Mouse (Mus musculus) liver, embryonic 15.5 days (tissue): ENCODE data around the gene Cabp2. TPM values are rescaled to one million over a fixed set of nuclear protein-coding genes. Genes with fewer than 3 reads are reported as not detected.
"Not testable (repeated sequence)": the region's sequence is repeated elsewhere in the genome, so short reads cannot be mapped to it uniquely, and the experiment has no call there.

Experiments used
- ATAC-seq: fragments of 200-750 bp; cut with Nextera tagmentation; 2 replicates; pipeline ENCODE4 v1.8.0; 2017; ENCODE audit warnings: moderate number of reproducible peaks, mild to moderate bottlenecking, moderate library complexity; ENCODE audit not compliant: insufficient read depth
- H3K27ac ChIP-seq: fragments of 300-500 bp; sonication (generic); replicated peaks from 2 replicates; pipeline ENCODE4 v1.5.1; 2015; ENCODE audit warnings: mild to moderate bottlenecking, inconsistent platforms
- H3K27me3 ChIP-seq: fragments of 300-500 bp; sonication (generic); 2 replicates; pipeline ENCODE4 v1.6.1; 2015; ENCODE audit warnings: mild to moderate bottlenecking, inconsistent platforms
- H3K36me3 ChIP-seq: fragments of 300-500 bp; sonication (generic); replicated peaks from 2 replicates; pipeline ENCODE4 v1.6.1; 2015; ENCODE audit warnings: moderate library complexity, mild to moderate bottlenecking, inconsistent platforms
- H3K4me1 ChIP-seq: fragments of 300-500 bp; sonication (generic); replicated peaks from 2 replicates; pipeline ENCODE4 v1.6.1; 2015; ENCODE audit warnings: inconsistent platforms
- H3K4me2 ChIP-seq: fragments of 300-500 bp; sonication (generic); 2 replicates; pipeline ENCODE4 v1.6.1; 2015; ENCODE audit warnings: moderate library complexity, mild to moderate bottlenecking, inconsistent platforms
- H3K4me3 ChIP-seq: fragments of 300-500 bp; sonication (generic); replicated peaks from 2 replicates; pipeline ENCODE4 v1.5.1; 2015; ENCODE audit warnings: mild to moderate bottlenecking, inconsistent platforms
- H3K9ac ChIP-seq: fragments of 300-500 bp; sonication (generic); 2 replicates; pipeline ENCODE4 v1.6.1; 2015; ENCODE audit warnings: moderate library complexity, mild to moderate bottlenecking, inconsistent platforms
- H3K9me3 ChIP-seq: fragments of 300-500 bp; sonication (generic); replicated peaks from 2 replicates; pipeline ENCODE4 v1.6.1; 2016; ENCODE audit warnings: inconsistent platforms
- WGBS: fragments of 180-500 bp; shearing (Covaris S2); methylation state at CpG from one replicate; pipeline ENCODE4 v1.1.7; 2015; ENCODE audit warnings: mixed read lengths; ENCODE audit not compliant: insufficient replicate concordance; 5-methylcytosine and 5-hydroxymethylcytosine counted together
- polyA plus RNA-seq: library from polyadenylated mRNA; unstranded; fragments of >200 nt; fragmentation: Nextera tagmentation; extraction: Ambion mirVana; gene quantifications from 2 replicates; pipeline ENCODE4 v1.2.1, GENCODE M21; 2015

Gene Cabp2
- polyA plus RNA-seq, 1 experiment from 2014 or later, result 0.38 TPM

DNA sequence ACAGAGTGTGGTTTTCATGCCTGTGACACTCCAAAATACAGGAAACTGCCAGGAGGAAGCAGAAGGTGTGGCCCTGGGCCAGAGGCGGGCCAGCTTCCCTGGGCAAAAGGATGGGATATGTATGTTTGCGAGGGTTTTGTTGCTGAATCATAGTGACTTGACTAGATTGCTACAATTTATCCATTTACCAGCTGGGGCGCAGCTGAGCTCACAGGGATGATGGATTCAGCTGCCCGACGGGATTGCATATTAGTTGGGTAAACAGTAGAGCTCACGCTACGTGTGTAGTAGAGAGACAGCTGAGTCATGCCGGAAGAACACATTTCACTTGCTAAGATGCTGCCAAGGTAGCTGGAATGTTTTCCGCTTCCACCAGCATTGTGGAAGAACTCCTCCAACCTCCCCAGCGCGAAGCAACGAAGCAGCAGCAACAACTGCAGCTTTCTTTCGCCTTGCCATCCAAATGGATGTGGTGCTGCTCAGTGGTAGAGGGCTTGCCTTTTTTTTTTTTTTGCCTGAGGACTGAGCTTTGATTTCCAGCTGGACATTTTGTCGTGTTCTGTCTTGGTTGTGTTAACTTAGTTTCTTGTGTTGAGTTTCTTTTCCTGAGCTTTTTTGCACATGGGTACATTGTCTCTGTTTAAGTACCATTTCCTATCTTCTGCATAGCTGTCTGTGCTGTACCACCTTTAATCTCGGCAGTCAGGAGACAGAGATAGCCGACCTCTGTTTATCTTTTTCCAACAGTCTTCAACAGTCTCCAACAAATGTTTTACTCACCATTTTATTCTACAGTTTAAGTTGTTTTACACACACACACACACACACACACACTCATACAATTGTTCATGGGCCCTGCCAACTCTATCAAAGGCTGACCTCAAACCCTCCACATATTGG lies 35.2 kb upstream of the Cabp2 start, which contains the start of gene Gstp2:
Gene Gstp2 (minus strand): TSS at position 58 of the 900 bp plus-strand sequence.
- Histone ChIP-seq H3K4me2 (peak within 1 kb of the TSS; percentile 57), H3K36me3 (no peaks in the 10 kb centered on the region), H3K9ac (peak within 1 kb of the TSS; percentile 31; the same call in 1 of the 2 replicates), H3K4me3 (peak within 1 kb of the TSS; percentile 30), H3K4me1 (peaks cover 48% of the 10 kb centered on the region), H3K27ac (peak within 1 kb of the TSS; percentile 96), H3K9me3 (no peaks in the 10 kb centered on the region), H3K27me3 (no peaks in the 10 kb centered on the region)
- peak; percentile 79 for ATAC-seq
- WGBS, result 49% methylated on average over 16 of the region's 16 CpGs

DNA sequence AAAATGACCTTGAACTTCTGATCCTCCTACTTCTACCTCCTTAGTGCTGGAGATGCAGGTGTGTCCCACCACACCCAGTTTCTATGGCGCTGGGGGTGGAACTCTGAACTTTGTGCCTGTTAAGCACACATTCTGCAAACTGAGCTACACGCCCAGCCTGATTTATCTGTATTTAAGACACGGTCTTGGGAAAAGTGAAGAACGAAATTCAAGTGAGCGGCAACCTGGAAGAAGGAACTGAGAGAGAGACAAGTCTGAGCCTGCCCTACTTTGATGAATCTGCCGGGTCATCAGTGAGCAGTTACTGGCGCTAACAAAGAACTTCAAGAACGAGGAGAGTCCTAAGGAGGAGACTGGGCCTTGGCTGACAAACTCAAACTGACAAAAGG lies 34.5 kb upstream of the Cabp2 start:
- Histone ChIP-seq H3K27ac (peak overlapping the region; percentile 96), H3K36me3 (no peaks in the 10 kb centered on the region), H3K9me3 (no peaks in the 10 kb centered on the region), H3K4me3 (peak overlapping the region; percentile 30), H3K9ac (peak overlapping the region; percentile 31; the same call in 1 of the 2 replicates), H3K27me3 (no peaks in the 10 kb centered on the region), H3K4me2 (peak overlapping the region; percentile 57), H3K4me1 (peaks cover 49% of the 10 kb centered on the region)
- 29% methylated on average over 8 of the region's 8 CpGs for WGBS
- peak; percentile 74 for ATAC-seq

DNA sequence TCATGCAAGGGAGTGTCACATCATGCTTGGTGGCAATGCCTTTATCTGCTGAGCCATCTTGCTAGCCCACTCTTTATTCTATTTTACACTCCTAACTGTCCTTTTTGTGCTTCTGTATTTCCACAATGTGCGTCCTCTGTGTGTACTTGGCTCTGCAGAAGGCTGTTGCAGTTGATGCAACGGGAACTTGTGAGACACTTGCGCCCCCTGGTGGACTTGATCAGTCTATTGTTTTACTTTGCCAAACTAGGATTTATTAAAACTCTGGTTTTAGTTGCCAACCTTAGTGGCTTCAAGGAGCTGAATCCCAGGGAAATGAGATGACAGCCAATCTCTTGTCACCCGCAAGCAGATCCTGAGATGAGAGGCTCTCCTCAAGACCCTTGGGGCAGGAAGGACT lies 33.5 kb upstream of the Cabp2 start:
- Histone ChIP-seq H3K9me3 (no peaks in the 10 kb centered on the region), H3K9ac (no peak overlapping the region), H3K27ac (no peak overlapping the region), H3K36me3 (no peaks in the 10 kb centered on the region), H3K4me1 (peaks cover 56% of the 10 kb centered on the region), H3K4me3 (peak overlapping the region; percentile 30; the same call in 1 of the 2 replicates), H3K27me3 (no peaks in the 10 kb centered on the region), H3K4me2 (peak overlapping the region; percentile 57; the same call in 1 of the 2 replicates)
- WGBS, result 9% methylated on average over 4 of the region's 4 CpGs
- ATAC-seq, result no peak

DNA sequence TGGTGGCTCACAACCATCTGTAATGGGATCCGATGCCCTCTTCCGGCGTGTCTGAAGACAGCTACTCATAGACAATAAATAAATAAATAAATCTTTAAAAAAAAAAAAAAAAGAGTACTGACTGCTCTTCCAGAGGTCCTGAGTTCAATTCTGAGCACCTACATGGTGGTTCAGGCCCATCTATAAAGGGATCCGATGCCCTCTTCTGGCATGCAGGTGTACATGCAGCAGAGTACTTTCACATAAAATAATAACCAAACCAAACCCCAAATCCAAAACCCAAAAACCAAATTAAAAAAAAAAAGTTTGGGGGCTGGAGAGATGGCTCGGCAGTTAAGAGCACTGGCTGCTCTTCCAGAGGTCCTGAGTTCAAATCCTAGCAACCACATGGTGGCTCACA lies 32.3 kb upstream of the Cabp2 start:
- WGBS, result 68% methylated on average over 5 of the region's 5 CpGs
- not testable (repeated sequence) for H3K27me3 ChIP-seq, H3K36me3 ChIP-seq, H3K9me3 ChIP-seq, H3K4me3 ChIP-seq, H3K27ac ChIP-seq, H3K4me2 ChIP-seq, ATAC-seq, H3K9ac ChIP-seq
- H3K4me1 ChIP-seq, result peaks cover 50% of the 10 kb centered on the region

DNA sequence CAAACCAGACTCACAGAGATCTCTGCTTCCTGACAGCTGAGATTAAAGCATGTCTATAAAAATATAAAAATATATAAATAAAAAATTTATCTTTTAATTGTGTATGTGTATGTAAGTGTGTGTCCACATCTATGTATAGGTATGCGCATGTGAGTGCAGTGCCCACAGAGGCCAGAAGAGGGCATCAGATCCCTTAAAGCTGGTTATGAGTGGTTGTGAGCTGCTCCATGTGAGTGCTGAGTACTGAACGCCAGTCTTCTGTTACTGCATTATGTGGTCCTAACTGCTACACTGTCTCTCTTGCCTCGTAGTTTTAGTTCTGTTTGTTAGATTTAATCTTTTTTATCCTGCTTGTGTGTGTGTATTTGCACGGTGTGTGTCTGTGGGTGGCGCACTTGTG lies 30.4 kb upstream of the Cabp2 start:
- Histone ChIP-seq H3K4me3 (no peak overlapping the region), H3K4me2 (no peak overlapping the region), H3K9me3 (no peaks in the 10 kb centered on the region), H3K27me3 (no peaks in the 10 kb centered on the region), H3K27ac (no peak overlapping the region), H3K4me1 (peaks cover 47% of the 10 kb centered on the region), H3K9ac (no peak overlapping the region), H3K36me3 (no peaks in the 10 kb centered on the region)
- no peak for ATAC-seq
- 84% methylated on average over 5 of the region's 5 CpGs for WGBS

DNA sequence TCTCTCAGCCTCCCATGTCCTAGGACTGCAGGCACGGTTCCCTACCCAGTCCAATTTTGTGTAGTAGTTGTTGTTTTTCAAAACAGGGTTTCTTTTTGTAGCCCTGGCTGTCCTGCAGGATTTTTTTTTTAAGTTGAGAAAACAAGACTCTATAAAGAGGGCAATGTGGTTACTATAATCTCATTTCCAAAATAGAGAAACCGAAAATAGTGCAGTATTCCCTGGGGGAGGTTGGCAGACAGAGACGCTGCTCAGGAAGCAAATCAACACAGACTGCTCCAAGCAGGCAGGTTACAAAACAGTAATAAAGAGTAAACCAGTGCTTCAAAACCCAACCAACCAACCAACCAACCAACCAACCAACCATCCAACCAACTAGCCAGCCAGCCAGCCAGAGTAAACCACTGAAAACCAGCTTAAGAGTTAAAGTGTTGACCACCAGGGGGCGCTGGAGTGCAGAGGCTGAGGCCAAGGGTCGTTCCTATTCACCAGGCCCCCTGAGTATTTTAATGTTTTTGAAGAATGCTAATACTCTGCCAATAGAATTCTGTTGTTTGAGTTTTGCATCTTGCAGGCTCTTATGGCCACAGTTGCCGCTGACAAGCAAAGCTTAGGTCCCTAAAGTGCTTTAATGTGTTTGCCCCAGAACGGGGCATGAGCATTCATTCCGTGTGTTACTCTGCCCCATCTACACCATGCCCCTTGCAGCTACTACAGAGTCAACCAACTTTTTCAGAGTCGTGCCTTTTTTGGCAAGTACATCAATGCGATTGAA lies 29.4 kb upstream of the Cabp2 start:
- no peak for ATAC-seq
- Histone ChIP-seq H3K27me3 (no peaks in the 10 kb centered on the region), H3K4me3 (no peak overlapping the region), H3K9me3 (no peaks in the 10 kb centered on the region), H3K4me1 (peaks cover 47% of the 10 kb centered on the region), H3K27ac (no peak overlapping the region), H3K4me2 (no peak overlapping the region), H3K9ac (no peak overlapping the region), H3K36me3 (no peaks in the 10 kb centered on the region)
- 52% methylated on average over 10 of the region's 10 CpGs for WGBS

DNA sequence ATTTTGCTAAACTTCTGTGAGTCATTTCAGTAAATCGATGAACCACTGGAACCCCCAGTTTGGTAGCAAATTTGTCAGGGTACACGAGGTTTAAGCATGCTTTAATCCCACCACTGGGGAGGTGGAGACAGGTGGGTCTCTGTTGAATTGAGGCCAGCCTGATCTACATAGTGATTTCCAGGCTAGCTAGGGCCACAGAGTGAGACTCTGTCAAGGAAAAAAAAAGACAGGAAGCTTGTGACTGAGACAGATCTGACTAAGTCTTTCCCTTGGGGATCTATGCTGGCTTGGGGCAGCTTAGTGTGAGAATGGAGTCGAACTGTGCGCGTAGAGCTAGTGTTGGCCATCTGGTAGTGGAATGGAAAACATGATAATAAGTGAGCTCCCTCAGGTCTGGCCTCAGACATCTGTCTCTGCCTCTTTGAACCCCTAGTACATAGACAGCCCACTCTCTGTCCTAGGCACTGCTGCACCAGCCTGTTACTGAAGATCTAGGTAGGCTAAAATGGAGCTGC lies 28.8 kb upstream of the Cabp2 start:
- Histone ChIP-seq H3K4me2 (no peak overlapping the region), H3K27ac (no peak overlapping the region), H3K9me3 (no peaks in the 10 kb centered on the region), H3K4me3 (no peak overlapping the region), H3K27me3 (no peaks in the 10 kb centered on the region), H3K36me3 (no peaks in the 10 kb centered on the region), H3K9ac (no peak overlapping the region), H3K4me1 (peaks cover 47% of the 10 kb centered on the region)
- 61% methylated on average over 5 of the region's 5 CpGs for WGBS
- no peak for ATAC-seq

DNA sequence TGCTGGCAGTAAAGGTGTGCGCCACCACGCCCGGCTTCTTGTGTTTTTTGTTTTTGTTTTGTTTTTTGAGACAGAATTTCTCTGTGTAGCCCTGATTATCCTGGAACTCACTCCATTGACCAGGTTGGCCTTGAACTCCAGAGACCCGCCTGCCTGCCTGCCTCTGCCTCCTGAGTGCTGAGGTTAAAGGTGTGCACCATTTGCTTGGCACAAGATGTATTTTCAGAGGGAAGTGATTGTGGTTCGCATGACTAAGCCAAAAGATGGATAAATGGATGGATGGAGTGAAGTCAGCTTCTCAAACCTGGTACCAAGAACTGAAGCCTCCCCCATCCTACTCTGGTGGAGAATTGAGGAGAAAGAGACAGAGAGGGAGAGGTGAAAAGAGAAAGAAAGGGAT lies 26.8 kb upstream of the Cabp2 start:
- Histone ChIP-seq H3K36me3 (no peaks in the 10 kb centered on the region), H3K9me3 (no peaks in the 10 kb centered on the region), H3K4me3 (no peak overlapping the region), H3K4me1 (peaks cover 60% of the 10 kb centered on the region), H3K9ac (no peak overlapping the region), H3K4me2 (no peak overlapping the region), H3K27me3 (no peaks in the 10 kb centered on the region), H3K27ac (no peak overlapping the region)
- 76% methylated on average over 5 of the region's 5 CpGs for WGBS
- no peak for ATAC-seq

DNA sequence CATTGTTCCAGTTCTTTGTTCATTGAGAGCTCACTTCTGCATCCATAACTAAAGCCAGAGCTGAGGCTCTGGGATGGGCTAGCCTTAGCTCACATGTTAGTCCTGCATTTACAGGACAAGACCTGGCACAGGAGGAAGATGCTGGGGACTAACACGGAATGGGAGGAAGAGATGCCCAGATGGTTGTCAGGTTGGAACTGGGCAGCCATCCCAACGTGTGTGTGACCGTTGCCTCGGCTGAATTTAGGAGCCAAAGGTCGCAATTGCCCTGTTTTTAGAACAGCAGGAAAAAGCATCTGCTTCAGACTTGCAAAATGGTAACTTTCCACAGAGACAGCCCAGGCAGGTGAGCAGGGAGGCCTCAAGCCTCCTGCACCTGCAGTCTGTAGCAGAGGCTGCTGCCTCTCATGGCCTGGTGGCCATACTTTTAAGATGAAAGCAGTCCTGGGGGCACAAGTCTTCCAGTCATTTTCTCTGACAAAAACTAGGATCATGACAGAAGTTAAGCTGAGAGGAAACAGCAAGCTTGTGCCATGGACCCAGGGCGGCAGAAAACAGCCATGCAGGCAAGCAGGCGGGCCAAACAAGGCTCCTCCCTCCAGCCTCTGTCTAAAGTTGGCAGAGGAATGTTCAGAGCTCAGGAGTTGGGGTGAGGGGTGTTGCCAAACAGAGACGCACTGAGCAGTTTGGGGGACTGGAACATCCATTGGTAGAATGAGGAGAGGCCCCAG lies 26.0 kb upstream of the Cabp2 start:
- 64% methylated on average over 8 of the region's 8 CpGs for WGBS
- H3K4me2 ChIP-seq, result no peak overlapping the region
- 0 out of 2 replicates have a peak overlapping the region, but pooled peaks have one; percentile 91 for H3K27ac ChIP-seq
- no peaks in the 10 kb centered on the region for H3K27me3 ChIP-seq
- no peak for ATAC-seq
- H3K9me3 ChIP-seq, result no peaks in the 10 kb centered on the region
- no peak overlapping the region for H3K4me3 ChIP-seq
- H3K36me3 ChIP-seq, result no peaks in the 10 kb centered on the region
- H3K9ac ChIP-seq, result no peak overlapping the region
- peaks cover 67% of the 10 kb centered on the region for H3K4me1 ChIP-seq

DNA sequence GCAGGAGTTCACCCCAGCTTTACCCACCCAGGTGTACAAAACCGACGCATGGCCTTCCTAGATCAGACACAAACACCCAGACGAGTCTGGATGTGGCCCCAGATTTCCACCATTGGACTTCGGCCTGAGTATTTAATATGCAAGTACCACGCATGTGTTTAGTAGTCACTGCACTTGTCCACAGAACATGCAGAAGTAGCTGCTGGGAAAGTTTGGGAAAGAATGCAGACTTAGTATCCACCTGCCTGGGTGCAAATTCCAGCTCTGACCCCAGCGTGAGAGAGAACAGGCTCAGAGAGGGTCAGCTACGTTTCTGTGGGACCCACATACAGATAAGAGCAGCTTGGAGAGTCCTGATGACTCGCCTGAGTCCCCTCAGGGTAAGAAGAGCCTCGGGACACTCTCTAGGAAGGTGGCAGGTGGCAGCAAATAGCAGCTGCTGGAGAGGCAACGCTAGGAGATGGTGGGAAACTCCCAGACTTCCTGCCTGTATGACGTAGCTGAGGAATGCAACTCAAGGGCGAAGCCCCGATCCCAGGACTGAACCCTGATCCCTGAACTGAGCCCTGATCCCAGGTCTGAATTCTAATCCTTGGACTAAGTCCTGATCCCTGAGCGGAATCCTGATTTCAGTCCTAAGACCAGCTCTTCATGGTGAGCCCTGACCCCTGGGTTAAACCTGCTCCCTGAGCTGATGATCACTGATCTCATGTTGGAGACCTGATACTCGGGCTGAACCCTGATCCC lies 25.3 kb upstream of the Cabp2 start:
- H3K27ac ChIP-seq, result peak overlapping the region; percentile 91
- no peak overlapping the region for H3K9ac ChIP-seq
- H3K9me3 ChIP-seq, result no peaks in the 10 kb centered on the region
- no peaks in the 10 kb centered on the region for H3K27me3 ChIP-seq
- H3K4me2 ChIP-seq, result no peak overlapping the region
- no peaks in the 10 kb centered on the region for H3K36me3 ChIP-seq
- 49% methylated on average over 15 of the region's 15 CpGs for WGBS
- peaks cover 74% of the 10 kb centered on the region for H3K4me1 ChIP-seq
- no peak for ATAC-seq
- H3K4me3 ChIP-seq, result no peak overlapping the region
